Mouse (Mus musculus) spleen, postnatal 14 days (tissue): ENCODE data around the gene Rbm25.
"Not testable (repeated sequence)": the region's sequence is repeated elsewhere in the genome, so short reads cannot be mapped to it uniquely, and the experiment has no call there.

Experiments used
- DNase-seq, 2 experiments: peaks; one replicate each; pipeline ENCODE4 v3.0.0; 2021 to 2022; ENCODE audit warnings: low spot score in 2 of 2

Gene Rbm25

GRCm38 (mm10) chr12:83630936-83631335 is at the start of gene Rbm25:
Gene Rbm25 (plus strand): TSS chr12:83631236.
- not testable (repeated sequence) for DNase-seq

GRCm38 (mm10) chr12:83582106-83582505 is 48.9 kb upstream of the Rbm25 start:
- no peak for DNase-seq

- no peak for DNase-seq
These were observed 48.3 kb upstream of the Rbm25 start for GRCm38 (mm10) chr12:83582747-83583146.

GRCm38 (mm10) chr12:83586628-83587027 is 44.4 kb upstream of the Rbm25 start:
- no peak for DNase-seq

GRCm38 (mm10) chr12:83591754-83592501 is 39.1 kb upstream of the Rbm25 start:
- DNase-seq = no peak

GRCm38 (mm10) chr12:83594454-83595040 is 36.5 kb upstream of the Rbm25 start:
- no peak for DNase-seq

- DNase-seq = no peak
These were observed 34.7 kb upstream of the Rbm25 start for GRCm38 (mm10) chr12:83596191-83596954.

GRCm38 (mm10) chr12:83597025-83597501 is 34.0 kb upstream of the Rbm25 start, which contains the start of gene Zfyve1:
Gene Zfyve1 (minus strand): TSS chr12:83597222.
- peak; percentile 77 to 84 for DNase-seq

- DNase-seq = no peak
These were observed 33.2 kb upstream of the Rbm25 start for GRCm38 (mm10) chr12:83597881-83598280.

GRCm38 (mm10) chr12:83602285-83602684 is 28.8 kb upstream of the Rbm25 start:
- DNase-seq = no peak

GRCm38 (mm10) chr12:83606411-83606810 is 24.6 kb upstream of the Rbm25 start:
- DNase-seq = not testable (repeated sequence)

GRCm38 (mm10) chr12:83617261-83617660 is 13.8 kb upstream of the Rbm25 start:
- DNase-seq = no peak

- no peak for DNase-seq
These were observed 12.1 kb upstream of the Rbm25 start for GRCm38 (mm10) chr12:83618981-83619380.

- not testable (repeated sequence) for DNase-seq
These were observed 10.3 kb upstream of the Rbm25 start for GRCm38 (mm10) chr12:83620694-83621093.

- no peak for DNase-seq
These were observed 8.8 kb upstream of the Rbm25 start for GRCm38 (mm10) chr12:83622031-83622755.

- DNase-seq = no peak
These were observed 6.7 kb upstream of the Rbm25 start for GRCm38 (mm10) chr12:83624321-83624720.

GRCm38 (mm10) chr12:83631743-83632679 is 975 bp downstream of the Rbm25 start:
- peak; percentile 86 to 91 for DNase-seq

- peak; percentile 24 to 32 for DNase-seq
These were observed 1.6 kb downstream of the Rbm25 start for GRCm38 (mm10) chr12:83632680-83633025.

- no peak for DNase-seq
These were observed 2.8 kb downstream of the Rbm25 start for GRCm38 (mm10) chr12:83633807-83634206.

- no peak for DNase-seq
These were observed 10.2 kb downstream of the Rbm25 start for GRCm38 (mm10) chr12:83641233-83641632.

- no peak for DNase-seq
These were observed 12.1 kb downstream of the Rbm25 start for GRCm38 (mm10) chr12:83643116-83643515.
